ENCODE assay signal across 24 mouse cellular contexts in the genomic region with DNA sequence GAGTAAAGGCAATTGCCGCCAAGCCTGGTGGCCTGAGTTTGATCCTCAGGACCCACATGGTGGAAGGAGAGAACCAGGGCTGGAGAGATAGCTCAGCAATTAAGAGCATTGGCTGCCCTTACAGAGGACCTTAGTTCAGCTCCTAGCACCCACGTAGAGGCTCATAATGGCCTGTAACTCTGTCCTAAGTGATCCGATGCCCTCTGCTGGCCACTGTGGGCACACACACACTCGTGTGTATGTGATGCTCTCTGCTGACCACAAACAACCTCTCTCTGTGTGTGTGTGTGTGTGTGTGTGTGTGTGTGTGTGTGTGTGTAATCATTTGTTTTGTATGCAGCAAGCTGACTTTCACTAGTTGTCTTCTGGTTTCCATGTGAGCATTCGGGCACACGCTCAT. TPM values are rescaled to one million over a fixed set of nuclear protein-coding genes. Genes with fewer than 3 reads are reported as not detected.
DNase-seq lines count a peak whose midpoint lies in the region; ATAC-seq and TF ChIP-seq lines count a peak whose summit lies in the region.
"Had no signal": no experiment of that assay in that cellular context is flagged by ENCODE, and none has a peak within 500 bp of the region (broad histone marks: within the 10 kb centered on the region; RNA-seq: fewer than 3 reads in every experiment).

No protein-coding gene starts in this region.

- H3K4me1 ChIP-seq in heart, adult 2 months (ENCODE audit: control insufficient read depth, insufficient read depth, low read length) = no peaks in the 10 kb centered on the region
- no peaks in the 10 kb centered on the region for H3K4me1 ChIP-seq in lung, embryonic 14.5 days (ENCODE audit: insufficient read depth)
- peaks cover 6% of the 10 kb centered on the region; the same call in 1 of the 2 replicates for H3K4me1 ChIP-seq in E14TG2a.4 (replicated peaks; ENCODE audit: low read depth, low read length)
- H3K4me1 ChIP-seq: forebrain, embryonic 12.5 days; hindbrain, embryonic 15.5 days had no signal

- TF ChIP-seq EP300 in heart, adult 2 months (IDR thresholded peaks at IDR 0.05; ENCODE audit: insufficient read depth, low read depth, low read length) = no peak

- no peak overlapping the region for H3K4me3 ChIP-seq in heart, adult 2 months
- no peak overlapping the region for H3K4me3 ChIP-seq in lung, embryonic 14.5 days (ENCODE audit: low read depth, low read length)
- no peak overlapping the region for H3K4me3 ChIP-seq in E14TG2a.4 (replicated peaks; ENCODE audit: low read length)
- H3K4me3 ChIP-seq: embryonic facial prominence, embryonic 10.5 days; forebrain, embryonic 12.5 days; heart, embryonic 13.5 days; hindbrain, embryonic 15.5 days; layer of hippocampus, adult 2 months; limb, embryonic 15.5 days had no signal

- H3K4me2 ChIP-seq in lung, embryonic 14.5 days = no peak overlapping the region
- H3K4me2 ChIP-seq: forebrain, embryonic 12.5 days; heart, embryonic 13.5 days; hindbrain, embryonic 15.5 days; limb, embryonic 15.5 days; midbrain, embryonic 11.5 days had no signal

- WGBS in heart, adult 2 months = 89% methylated on average over 6 of the region's 6 CpGs
- WGBS in lung, embryonic 14.5 days = 87% methylated on average over 6 of the region's 6 CpGs

- peak; percentile 16; the same call in 1 of the 2 replicates for TF ChIP-seq CTCF in heart, adult 2 months (IDR thresholded peaks at IDR 0.05)
- peak; percentile 52 for TF ChIP-seq CTCF in lung, embryonic 14.5 days (IDR thresholded peaks at IDR 0.05; ENCODE audit: low read depth)
- TF ChIP-seq CTCF in E14TG2a.4 (conservative IDR thresholded peaks at IDR 0.05; ENCODE audit: low read length) = peak; percentile 43

- H3K27me3 ChIP-seq in heart, adult 2 months (ENCODE audit: control insufficient read depth, insufficient read depth, low read length) = no peaks in the 10 kb centered on the region
- no peaks in the 10 kb centered on the region for H3K27me3 ChIP-seq in lung, embryonic 14.5 days (ENCODE audit: insufficient read depth, low read length)
- H3K27me3 ChIP-seq in E14TG2a.4 (ENCODE audit: insufficient read depth, low read length) = peaks cover 34% of the 10 kb centered on the region
- H3K27me3 ChIP-seq: hindbrain, embryonic 15.5 days had no signal

- intact Hi-C loops in heart, adult 2 months (cut with DNase I) = loop anchor here (10.0 kb wide), 1 partner anchor 1326 kb away; no protein-coding TSS in a partner anchor
- intact Hi-C loops in heart, postnatal 14 days (cut with DNase I) = loop anchor here (10.0 kb wide), 1 partner anchor 1326 kb away; no protein-coding TSS in a partner anchor

- H3K36me3 ChIP-seq in heart, adult 2 months (ENCODE audit: control insufficient read depth, insufficient read depth, low read length) = no peaks in the 10 kb centered on the region
- no peaks in the 10 kb centered on the region for H3K36me3 ChIP-seq in lung, embryonic 14.5 days (ENCODE audit: insufficient read depth)
- no peaks in the 10 kb centered on the region for H3K36me3 ChIP-seq in E14TG2a.4 (ENCODE audit: insufficient read depth, low read length)
- H3K36me3 ChIP-seq: embryonic facial prominence, embryonic 10.5 days; forebrain, embryonic 12.5 days; heart, embryonic 13.5 days; hindbrain, embryonic 15.5 days; limb, embryonic 15.5 days had no signal

- TF ChIP-seq POLR2A in heart, adult 2 months (IDR thresholded peaks at IDR 0.05; ENCODE audit: insufficient read depth, low read depth, low read length) = no peak

- DNase-seq in heart, adult 2 months = no peak
- DNase-seq in heart, postnatal 14 days = no peak
- DNase-seq in lung, embryonic 14.5 days = no peak
- DNase-seq in lung, postnatal 4 days = no peak
- DNase-seq in ZHBTc4 (ENCODE audit: low read depth, low spot score) = peak; percentile 45
- no peak for DNase-seq in cerebellum, adult 8-10 months
- no peak for DNase-seq in ovary, postnatal 14 days (ENCODE audit: low spot score)
- DNase-seq: adrenal gland, postnatal 36 days; cerebellum, adult 2 months; gastrocnemius, postnatal 10 days; heart, adult 11 months; heart, postnatal 36 days; kidney, adult 11 months; kidney, postnatal 10 days; lung, postnatal 14 days; thymus, postnatal 4 days had no signal

- no peaks in the 10 kb centered on the region for H3K79me2 ChIP-seq in heart, adult 2 months (replicated peaks; ENCODE audit: control insufficient read depth, insufficient read depth, low read length)

- no peaks in the 10 kb centered on the region for H3K9me3 ChIP-seq in lung, embryonic 14.5 days (ENCODE audit: low read depth, low read length)
- no peaks in the 10 kb centered on the region for H3K9me3 ChIP-seq in E14TG2a.4 (ENCODE audit: low read length)
- H3K9me3 ChIP-seq: forebrain, embryonic 12.5 days; heart, embryonic 13.5 days; hindbrain, embryonic 15.5 days; limb, embryonic 15.5 days had no signal

- ATAC-seq in lung, embryonic 14.5 days (ENCODE audit: insufficient read depth) = no peak

- no peak overlapping the region for H3K27ac ChIP-seq in heart, adult 2 months
- no peak overlapping the region for H3K27ac ChIP-seq in lung, embryonic 14.5 days (ENCODE audit: low read depth)
- H3K27ac ChIP-seq: embryonic facial prominence, embryonic 10.5 days; forebrain, embryonic 12.5 days; heart, embryonic 13.5 days; hindbrain, embryonic 15.5 days; layer of hippocampus, adult 2 months; limb, embryonic 15.5 days had no signal

- no peak overlapping the region for H3K9ac ChIP-seq in heart, adult 2 months (ENCODE audit: low read depth, low read length)
- H3K9ac ChIP-seq in lung, embryonic 14.5 days = no peak overlapping the region
- H3K9ac ChIP-seq: forebrain, embryonic 12.5 days; heart, embryonic 13.5 days; hindbrain, embryonic 15.5 days; limb, embryonic 15.5 days had no signal

RNA-seq across cellular contexts. Expression of a gene that starts 15.5 kb away (rescaled TPM):
- total RNA-seq in heart, adult 2 months (2021) = 10 to 100 TPM; 19.6 to 22.1 TPM
- polyA plus RNA-seq in heart, adult 2 months (2012; rRNA removed) = 8.6 and 11.6 TPM in 2 replicates
- 10 to 100 TPM; 17.0 to 18.3 TPM for total RNA-seq in heart, postnatal 14 days (2021)
- polyA plus RNA-seq in lung, embryonic 14.5 days (2014; fragmentation: Nextera tagmentation; extraction: Ambion mirVana) = 23.0 and 26.9 TPM in 2 replicates
